Mouse (Mus musculus): ENCODE measurements around the gene Zic4. TPM values are rescaled to one million over a fixed set of nuclear protein-coding genes. Genes with fewer than 3 reads are reported as not detected.
A peak's percentile ranks its signal among the peaks of the same experiment; 100 is the strongest.

The Zic4 gene
- polyA plus RNA-seq, 1 experiment, result 3.4 TPM

DNA sequence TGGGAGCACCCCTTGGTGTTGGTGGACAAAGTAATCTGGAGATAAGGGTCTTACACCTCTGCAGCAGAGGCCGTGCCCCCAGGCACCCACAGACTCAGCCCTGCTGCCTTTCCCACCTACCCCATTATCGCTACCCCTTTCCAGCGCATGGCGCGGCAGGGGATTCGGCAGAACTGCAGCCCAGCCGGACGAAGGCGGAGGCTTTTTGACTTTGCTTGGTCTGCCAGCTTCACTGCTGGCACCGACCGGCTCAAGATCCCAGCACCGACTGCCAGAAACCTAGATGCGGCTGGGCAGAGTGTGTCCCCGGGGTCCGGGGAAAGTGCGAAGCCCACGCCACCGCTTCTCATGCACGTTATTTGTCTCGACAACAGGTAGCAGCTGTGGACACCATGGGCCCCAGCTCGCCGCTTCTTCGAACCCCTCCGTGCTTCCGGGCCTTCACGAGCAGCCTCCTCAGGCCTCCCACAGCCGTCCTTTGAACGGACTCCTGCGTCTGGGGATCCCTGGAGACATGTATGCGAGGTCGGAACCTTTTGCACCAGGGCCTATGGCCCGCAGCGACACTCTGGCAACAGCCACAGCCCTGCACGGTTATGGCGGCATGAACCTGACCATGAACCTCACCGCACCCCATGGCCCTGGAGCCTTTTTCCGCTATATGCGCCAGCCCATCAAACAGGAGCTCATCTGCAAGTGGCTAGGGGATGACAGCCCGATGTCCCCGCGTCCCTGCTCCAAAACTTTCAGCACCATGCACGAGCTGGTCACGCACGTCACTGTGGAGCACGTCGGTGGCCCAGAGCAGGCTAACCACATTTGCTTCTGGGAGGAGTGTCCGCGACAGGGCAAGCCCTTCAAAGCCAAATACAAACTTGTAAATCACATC, 16.4 kb downstream of the Zic4 start:
- Histone ChIP-seq H3K4me1 (ENCODE audit: control insufficient read depth, insufficient read depth, low read length) (no peaks in the 10 kb centered on the region), H3K4me3 (ENCODE audit: insufficient read depth, low read length) (0 out of 2 replicates have a peak overlapping the region, but pooled peaks have one; percentile 2), H3K27ac (ENCODE audit: insufficient read depth, low read length) (no peak overlapping the region)
- TF ChIP-seq CTCF (IDR thresholded peaks at IDR 0.05; ENCODE audit: extremely low read depth, insufficient read depth, low read length), result no peak
- no peak for TF ChIP-seq POLR2A (IDR thresholded peaks at IDR 0.05; ENCODE audit: extremely low read depth, insufficient read depth, low read length)

DNA sequence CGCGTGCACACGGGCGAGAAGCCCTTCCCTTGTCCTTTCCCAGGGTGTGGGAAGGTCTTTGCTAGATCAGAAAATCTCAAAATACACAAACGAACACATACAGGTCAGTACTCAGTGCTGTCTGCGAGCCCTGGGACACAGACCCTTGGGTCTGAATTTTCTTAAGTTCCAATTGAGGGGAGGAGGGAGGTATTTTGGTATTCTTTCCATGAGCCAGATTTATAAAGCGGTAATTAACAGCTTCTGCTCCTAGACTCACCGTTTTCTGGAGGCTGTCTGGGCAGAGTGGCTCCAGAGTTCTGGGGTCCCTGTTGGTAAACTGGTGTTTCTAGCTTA, 17.1 kb downstream of the Zic4 start:
- no peaks in the 10 kb centered on the region for H3K4me1 ChIP-seq (ENCODE audit: control insufficient read depth, insufficient read depth, low read length)
- H3K27ac ChIP-seq (ENCODE audit: insufficient read depth, low read length), result no peak overlapping the region
- TF ChIP-seq CTCF (IDR thresholded peaks at IDR 0.05; ENCODE audit: extremely low read depth, insufficient read depth, low read length), result no peak
- TF ChIP-seq POLR2A (IDR thresholded peaks at IDR 0.05; ENCODE audit: extremely low read depth, insufficient read depth, low read length), result no peak
- 0 out of 2 replicates have a peak overlapping the region, but pooled peaks have one; percentile 2 for H3K4me3 ChIP-seq (ENCODE audit: insufficient read depth, low read length)

DNA sequence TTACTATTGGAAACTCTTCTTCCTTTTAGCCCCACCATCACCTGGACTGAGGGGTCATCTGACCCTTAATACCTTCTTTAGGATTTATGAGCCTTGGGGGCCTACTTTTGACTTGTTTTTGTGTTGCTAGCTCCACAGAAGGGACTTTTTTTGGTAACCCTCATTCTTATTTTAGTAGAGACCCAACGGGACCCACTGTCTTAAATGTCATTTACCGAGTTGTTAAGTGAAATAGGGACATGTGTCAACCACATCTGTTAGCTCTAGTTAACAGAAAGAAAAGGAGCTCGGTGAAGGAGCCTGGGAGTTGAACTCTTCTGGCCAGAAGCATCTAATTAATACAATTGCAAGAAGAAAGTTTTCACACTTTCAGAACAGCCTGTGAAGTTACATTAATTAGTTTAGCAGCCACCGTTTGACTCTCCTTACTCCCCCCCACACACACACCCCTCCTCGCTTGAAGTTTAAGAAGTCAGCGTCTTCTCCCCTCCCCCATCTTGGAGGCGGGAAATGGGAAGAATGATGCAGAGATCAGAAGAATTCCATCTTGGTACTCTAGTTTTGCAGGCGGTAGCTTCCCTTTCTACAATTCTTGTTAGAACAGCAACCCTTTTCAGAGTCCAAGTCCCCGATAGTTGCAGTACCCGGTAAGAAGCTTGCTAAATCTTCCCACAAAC, 17.7 kb downstream of the Zic4 start:
- no peak overlapping the region for H3K4me3 ChIP-seq (ENCODE audit: insufficient read depth, low read length)
- 0 out of 2 replicates have a peak overlapping the region, but pooled peaks have one; percentile 6 for H3K27ac ChIP-seq (ENCODE audit: insufficient read depth, low read length)
- H3K4me1 ChIP-seq (ENCODE audit: control insufficient read depth, insufficient read depth, low read length), result no peaks in the 10 kb centered on the region
- TF ChIP-seq POLR2A (IDR thresholded peaks at IDR 0.05; ENCODE audit: extremely low read depth, insufficient read depth, low read length) (no peak), CTCF (IDR thresholded peaks at IDR 0.05; ENCODE audit: extremely low read depth, insufficient read depth, low read length) (no peak)

DNA sequence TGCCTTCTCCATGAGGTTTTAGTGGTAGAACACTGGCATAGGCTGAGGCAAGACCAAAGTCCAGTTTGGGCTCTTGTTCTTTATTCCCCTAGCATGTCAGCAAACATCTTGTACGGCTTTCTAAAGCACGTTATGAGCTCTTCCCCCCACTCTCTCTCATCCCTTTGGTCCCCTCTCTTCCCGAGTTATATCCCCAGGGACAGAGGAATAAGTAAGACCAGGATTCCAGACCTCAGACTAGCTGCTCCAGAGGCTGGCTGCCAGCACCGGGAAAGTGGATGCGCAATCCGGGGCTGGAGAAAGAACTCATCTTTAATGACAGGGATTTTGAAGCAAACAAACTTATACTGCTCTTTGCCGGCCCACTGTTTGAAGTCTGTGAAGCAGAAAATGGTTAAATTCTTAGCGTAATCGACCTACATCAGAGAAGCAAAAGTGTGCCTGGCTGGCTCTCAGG, 18.3 kb downstream of the Zic4 start:
- Histone ChIP-seq H3K27ac (ENCODE audit: insufficient read depth, low read length) (0 out of 2 replicates have a peak overlapping the region, but pooled peaks have one; percentile 6), H3K4me3 (ENCODE audit: insufficient read depth, low read length) (no peak overlapping the region)
- no peak for TF ChIP-seq POLR2A (IDR thresholded peaks at IDR 0.05; ENCODE audit: extremely low read depth, insufficient read depth, low read length)

DNA sequence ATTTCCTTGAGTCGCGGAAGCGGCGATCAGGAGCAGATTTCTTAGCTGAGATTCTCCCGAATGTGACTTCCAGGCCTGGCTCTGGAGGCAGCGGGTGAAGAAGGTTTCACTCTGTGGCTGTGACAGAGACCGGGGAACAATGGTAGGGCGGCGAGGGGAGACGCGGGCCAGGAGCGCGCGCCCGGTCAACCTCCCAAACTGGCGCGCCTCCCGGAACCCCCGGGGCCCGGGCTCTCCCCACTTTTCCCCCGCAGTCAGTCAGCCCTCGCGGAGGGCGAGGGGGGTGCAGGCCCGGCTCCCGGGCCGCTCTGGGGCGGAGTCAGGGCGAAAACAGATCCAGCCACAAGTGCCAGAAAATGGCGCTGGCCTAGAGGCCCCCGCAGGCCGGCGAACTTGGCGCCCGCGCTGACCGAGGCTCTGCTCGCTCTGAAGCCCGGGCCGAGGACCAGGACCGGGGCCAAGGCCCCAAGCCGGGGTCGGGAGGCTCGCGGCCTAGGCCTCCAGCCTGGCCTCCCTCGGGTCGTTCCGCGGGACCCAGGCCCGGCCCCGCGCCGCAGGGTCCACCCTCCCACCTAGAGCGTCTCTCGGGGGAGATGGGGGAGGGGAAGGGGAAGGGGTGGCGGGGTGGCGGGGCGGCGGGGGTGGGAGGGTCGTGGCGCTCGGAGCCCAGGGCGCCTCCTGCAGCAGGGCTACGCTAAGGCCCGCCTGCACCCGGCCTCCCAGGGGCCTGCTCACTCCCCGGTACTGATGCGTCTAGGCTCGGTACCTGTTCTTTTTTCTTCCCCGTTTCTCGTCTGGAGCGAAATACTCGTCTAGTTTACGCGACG, 19.3 kb downstream of the Zic4 start:
- TF ChIP-seq CTCF (IDR thresholded peaks at IDR 0.05; ENCODE audit: extremely low read depth, insufficient read depth, low read length), result no peak
- no peak for TF ChIP-seq POLR2A (IDR thresholded peaks at IDR 0.05; ENCODE audit: extremely low read depth, insufficient read depth, low read length)
- Histone ChIP-seq H3K27ac (ENCODE audit: insufficient read depth, low read length) (peak overlapping the region; percentile 19; the same call in 1 of the 2 replicates), H3K4me1 (ENCODE audit: control insufficient read depth, insufficient read depth, low read length) (no peaks in the 10 kb centered on the region), H3K4me3 (ENCODE audit: insufficient read depth, low read length) (no peak overlapping the region)

More for the DNA sequence above, 18.3 kb downstream of the Zic4 start:
- H3K4me1 ChIP-seq (ENCODE audit: control insufficient read depth, insufficient read depth, low read length), result no peaks in the 10 kb centered on the region

DNA sequence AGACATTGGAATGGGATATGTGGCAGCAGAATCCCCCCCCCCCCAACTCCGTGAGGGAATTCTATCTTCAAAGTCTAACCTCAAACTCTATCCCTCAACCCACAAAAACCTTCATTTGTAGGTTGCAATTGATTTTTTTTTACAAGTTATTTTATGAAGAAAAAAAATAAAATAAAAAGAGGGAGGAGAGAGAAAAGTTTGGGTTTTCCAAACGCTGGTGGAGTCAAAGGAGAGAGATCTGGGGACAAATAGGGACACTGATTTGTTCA, 19.8 kb downstream of the Zic4 start:
- H3K4me1 ChIP-seq (ENCODE audit: control insufficient read depth, insufficient read depth, low read length), result no peaks in the 10 kb centered on the region
- H3K27ac ChIP-seq (ENCODE audit: insufficient read depth, low read length), result no peak overlapping the region
- no peak overlapping the region for H3K4me3 ChIP-seq (ENCODE audit: insufficient read depth, low read length)
- TF ChIP-seq POLR2A (IDR thresholded peaks at IDR 0.05; ENCODE audit: extremely low read depth, insufficient read depth, low read length), result no peak
- no peak for TF ChIP-seq CTCF (IDR thresholded peaks at IDR 0.05; ENCODE audit: extremely low read depth, insufficient read depth, low read length)

DNA sequence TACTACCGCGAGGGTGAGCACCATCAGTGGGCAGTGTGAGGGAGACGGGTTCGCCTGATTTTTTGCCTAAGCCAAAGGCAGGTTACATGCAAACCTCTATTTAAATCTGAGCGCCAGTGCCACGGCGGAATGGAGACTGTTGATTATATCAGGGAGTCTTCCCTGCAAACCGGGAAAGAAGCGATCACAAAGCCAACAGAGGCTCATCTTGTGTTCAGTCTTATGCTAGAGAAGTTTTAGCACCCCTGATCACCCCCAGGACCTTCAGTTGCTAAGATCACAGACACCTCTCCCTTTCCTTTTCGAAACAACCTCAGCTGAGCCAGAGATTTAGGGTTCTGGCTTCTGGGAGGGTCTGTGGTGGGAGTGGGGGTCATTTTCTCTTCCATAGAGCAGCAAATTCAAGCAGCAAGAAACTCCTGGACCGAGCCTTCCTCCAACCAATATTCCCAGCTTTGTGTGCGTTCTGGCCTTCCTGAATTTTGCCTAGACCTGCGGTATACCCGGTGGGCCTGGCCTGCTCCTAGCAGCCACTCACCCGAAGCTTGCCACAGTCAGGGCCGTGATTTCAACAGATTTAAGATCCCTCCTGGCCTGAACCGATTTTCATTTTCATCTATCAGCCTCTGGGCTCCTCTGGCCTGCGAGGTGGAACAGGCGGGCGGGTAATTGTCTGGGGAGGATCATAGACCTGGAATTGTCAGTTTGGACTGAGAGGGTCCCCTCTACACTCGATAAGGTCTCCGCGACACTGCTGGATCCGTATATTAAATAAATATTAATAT, 20.4 kb downstream of the Zic4 start:
- TF ChIP-seq POLR2A (IDR thresholded peaks at IDR 0.05; ENCODE audit: extremely low read depth, insufficient read depth, low read length), result no peak
- TF ChIP-seq CTCF (IDR thresholded peaks at IDR 0.05; ENCODE audit: extremely low read depth, insufficient read depth, low read length), result no peak
- Histone ChIP-seq H3K4me3 (ENCODE audit: insufficient read depth, low read length) (no peak overlapping the region), H3K27ac (ENCODE audit: insufficient read depth, low read length) (no peak overlapping the region), H3K4me1 (ENCODE audit: control insufficient read depth, insufficient read depth, low read length) (no peaks in the 10 kb centered on the region)

DNA sequence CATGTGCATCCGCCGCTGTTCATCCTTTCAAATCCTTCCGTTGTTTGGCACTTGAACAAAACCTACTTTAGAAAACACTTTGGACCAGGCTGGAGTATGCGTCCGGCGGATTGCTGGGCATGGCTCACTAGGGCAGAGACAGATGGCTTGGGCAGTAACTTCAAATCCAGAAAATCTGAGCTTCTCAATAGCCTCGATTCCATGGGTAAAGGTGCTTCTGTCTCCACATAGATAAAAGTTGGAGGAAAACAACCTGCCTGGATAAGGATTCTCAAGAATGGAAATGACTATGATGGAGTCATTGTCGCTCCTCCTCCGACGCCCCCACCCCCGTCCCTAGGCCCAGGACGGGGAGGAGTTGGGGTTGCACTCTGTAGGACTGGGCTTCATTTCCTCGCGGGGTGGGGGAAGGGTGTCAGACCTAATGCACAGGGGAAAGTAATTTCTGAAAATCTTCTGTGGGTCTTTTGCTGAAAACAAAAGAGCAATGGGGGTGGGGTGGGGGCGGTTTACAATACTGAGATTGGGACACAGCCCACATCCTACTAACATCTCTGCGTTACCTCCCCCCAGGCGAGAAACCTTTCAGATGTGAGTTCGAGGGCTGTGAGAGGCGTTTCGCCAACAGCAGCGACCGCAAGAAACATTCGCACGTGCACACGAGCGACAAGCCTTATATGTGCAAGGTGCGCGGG, 21.4 kb downstream of the Zic4 start:
- no peak overlapping the region; the same call in 1 of the 2 replicates for H3K4me3 ChIP-seq (ENCODE audit: insufficient read depth, low read length)
- TF ChIP-seq POLR2A (IDR thresholded peaks at IDR 0.05; ENCODE audit: extremely low read depth, insufficient read depth, low read length) (no peak), CTCF (IDR thresholded peaks at IDR 0.05; ENCODE audit: extremely low read depth, insufficient read depth, low read length) (no peak)
- H3K4me1 ChIP-seq (ENCODE audit: control insufficient read depth, insufficient read depth, low read length), result no peaks in the 10 kb centered on the region
- peak overlapping the region; percentile 22; the same call in 1 of the 2 replicates for H3K27ac ChIP-seq (ENCODE audit: insufficient read depth, low read length)

Measured in cortical plate, adult 2 months (tissue).